Mouse (Mus musculus) Patski (cell line): ENCODE measurements around the gene Tmbim7. TPM values are rescaled to one million over a fixed set of nuclear protein-coding genes. Genes with fewer than 3 reads are reported as not detected.
A peak's percentile ranks its signal among the peaks of the same experiment; 100 is the strongest.

Source experiments
- ATAC-seq: fragments of 100-300 bp; one replicate; pipeline ENCODE4 v1.8.0; 2021
- CTCF ChIA-PET: fragments of 350-600 bp; sonication (Branson Sonifier 250); formaldehyde crosslinking; loops from one replicate; lab custom pipeline; 2022; ENCODE audit warnings: inconsistent platforms; lab: Charles Lee
- POLR2A ChIA-PET: fragments of 350-600 bp; sonication (Branson Sonifier 250); formaldehyde crosslinking; loops from one replicate; lab custom pipeline; 2022; ENCODE audit warnings: antibody characterized with exemption, inconsistent platforms; lab: Charles Lee
- DNase-seq: peaks from one replicate; pipeline ENCODE4 v3.0.0-alpha.2; 2011; ENCODE audit warnings: low read depth, low spot score
- H3K27me3 ChIP-seq: fragments of 371-371 bp; one replicate; pipeline ENCODE4 v1.5.1; 2021
- CTCF ChIP-seq: fragments of 100-300 bp; IDR thresholded peaks from one replicate; pipeline ENCODE4 v1.5.1; 2021
- in situ Hi-C: fragments of 300-500 bp; cut with MboI; formaldehyde crosslinking; loops from 3 replicates; pipeline ENCODE4 v1.11.1; 2018; ENCODE audit warnings: low pct_unique_long_range_greater_than_20kb, mixed read lengths
- polyA plus RNA-seq: library from polyadenylated mRNA; unstranded; gene quantifications from one replicate; pipeline ENCODE4 v1.2.3, GENCODE M21; 2021

The Tmbim7 gene
- polyA plus RNA-seq, 1 experiment from 2014 or later = not detected

- CTCF ChIA-PET = interaction anchor here (1.3 kb wide), 1 partner anchor 9 kb away, joined by 3 read pairs; no protein-coding TSS in a partner anchor
- peaks cover 23% of the 10 kb centered on the region for H3K27me3 ChIP-seq
- TF ChIP-seq CTCF = no peak
- ATAC-seq (no peak), DNase-seq (no peak)
- in situ Hi-C loops = no loop called here
- POLR2A ChIA-PET = no interaction called here
These were observed 6.1 kb downstream of the Tmbim7 start, which contains the start of gene Gatad1 for GRCm38 (mm10) chr5:3657085-3657484. TSS of gene Gatad1 (minus strand) at chr5:3657185.

GRCm38 (mm10) chr5:3665225-3665624, 14.2 kb downstream of the Tmbim7 start:
- ChIA-PET CTCF (interaction anchor here (1.0 to 1.2 kb wide), 2 partner anchors 8 to 14 kb away, joined by 3 read pairs; partner anchors contain the start of gene Gatad1), POLR2A (no interaction called here)
- ATAC-seq = no peak
- in situ Hi-C loops = no loop called here
- H3K27me3 ChIP-seq = peaks cover 14% of the 10 kb centered on the region
- no peak for DNase-seq
- no peak for TF ChIP-seq CTCF

GRCm38 (mm10) chr5:3666585-3666984, 15.6 kb downstream of the Tmbim7 start:
- in situ Hi-C loops = no loop called here
- CTCF ChIA-PET = interaction anchor here (1.2 kb wide), 1 partner anchor 9 kb away, joined by 3 read pairs; the partner anchor contains the start of gene Gatad1
- POLR2A ChIA-PET = interaction anchor here (0.6 kb wide), 1 partner anchor 1523 kb away, joined by 3 read pairs; no protein-coding TSS in a partner anchor
- no peak for ATAC-seq
- peaks cover 11% of the 10 kb centered on the region for H3K27me3 ChIP-seq
- no peak for TF ChIP-seq CTCF
- no peak for DNase-seq

- H3K27me3 ChIP-seq = peaks cover 4% of the 10 kb centered on the region
- ATAC-seq = no peak
- in situ Hi-C loops = no loop called here
- CTCF ChIA-PET = no interaction called here
- POLR2A ChIA-PET = no interaction called here
- no peak for DNase-seq
- no peak for TF ChIP-seq CTCF
These were observed 19.1 kb downstream of the Tmbim7 start for GRCm38 (mm10) chr5:3669938-3670554.

- ChIA-PET CTCF (interaction anchor here (0.7 to 2.4 kb wide), 5 partner anchors 9 to 16 kb away, joined by 3 to 5 read pairs (median 3); no protein-coding TSS in a partner anchor), POLR2A (interaction anchor here (0.6 kb wide), 1 partner anchor 43 kb away, joined by 7 read pairs; no protein-coding TSS in a partner anchor)
- ATAC-seq (peak; percentile 73), DNase-seq (peak; percentile 46)
- no peaks in the 10 kb centered on the region for H3K27me3 ChIP-seq
- in situ Hi-C loops = no loop called here
- TF ChIP-seq CTCF = no peak
These were observed 37.3 kb downstream of the Tmbim7 start for GRCm38 (mm10) chr5:3688298-3688697.

- ATAC-seq = no peak
- ChIA-PET POLR2A (no interaction called here), CTCF (interaction anchor here (1.4 kb wide), 1 partner anchor 132 kb away, joined by 3 read pairs; no protein-coding TSS in a partner anchor)
- no peak for TF ChIP-seq CTCF
- H3K27me3 ChIP-seq = no peaks in the 10 kb centered on the region
- in situ Hi-C loops = no loop called here
- no peak for DNase-seq
These were observed 40.3 kb downstream of the Tmbim7 start for GRCm38 (mm10) chr5:3691283-3691682.

GRCm38 (mm10) chr5:3692956-3693355, 42.0 kb downstream of the Tmbim7 start:
- in situ Hi-C loops = no loop called here
- H3K27me3 ChIP-seq = no peaks in the 10 kb centered on the region
- DNase-seq (no peak), ATAC-seq (no peak)
- CTCF ChIA-PET = interaction anchor here (1.6 kb wide), 1 partner anchor 9 kb away, joined by 5 read pairs; no protein-coding TSS in a partner anchor
- POLR2A ChIA-PET = interaction anchor here (0.7 kb wide), 1 partner anchor 1371 kb away, joined by 3 read pairs; no protein-coding TSS in a partner anchor
- TF ChIP-seq CTCF = no peak

- CTCF ChIA-PET = interaction anchor here (0.9 kb wide), 1 partner anchor 10 kb away, joined by 3 read pairs; no protein-coding TSS in a partner anchor
- in situ Hi-C loops = no loop called here
- no peaks in the 10 kb centered on the region for H3K27me3 ChIP-seq
- DNase-seq = no peak
- POLR2A ChIA-PET = interaction anchor here (0.7 kb wide), 1 partner anchor 34 kb away, joined by 7 read pairs; no protein-coding TSS in a partner anchor
- no peak for ATAC-seq
- TF ChIP-seq CTCF = no peak
These were observed 44.2 kb downstream of the Tmbim7 start for GRCm38 (mm10) chr5:3695191-3695590.

- no peak for TF ChIP-seq CTCF
- CTCF ChIA-PET = interaction anchor here (0.9 kb wide), 1 partner anchor 9 kb away, joined by 3 read pairs; no protein-coding TSS in a partner anchor
- H3K27me3 ChIP-seq = no peaks in the 10 kb centered on the region
- POLR2A ChIA-PET = no interaction called here
- ATAC-seq (no peak), DNase-seq (no peak)
- in situ Hi-C loops = no loop called here
These were observed 45.0 kb downstream of the Tmbim7 start for GRCm38 (mm10) chr5:3696031-3696430.

- no peak for DNase-seq
- no peak for TF ChIP-seq CTCF
- no peaks in the 10 kb centered on the region for H3K27me3 ChIP-seq
- ChIA-PET CTCF (interaction anchor here (2.6 kb wide), 1 partner anchor 15 kb away, joined by 11 read pairs; no protein-coding TSS in a partner anchor), POLR2A (no interaction called here)
- ATAC-seq = no peak
- in situ Hi-C loops = no loop called here
These were observed 49.0 kb downstream of the Tmbim7 start for GRCm38 (mm10) chr5:3700025-3700424.
